Mouse (Mus musculus) lung, embryonic 14.5 days (tissue): ENCODE results near the gene Tradd. TPM values are rescaled to one million over a fixed set of nuclear protein-coding genes. Genes with fewer than 3 reads are reported as not detected.

Source experiments
- ATAC-seq: fragments of 200-750 bp; cut with Nextera tagmentation; 2 replicates; pipeline ENCODE4 v1.8.0; 2017; ENCODE audit warnings: mild to moderate bottlenecking, moderate TSS enrichment, moderate library complexity; ENCODE audit not compliant: insufficient read depth
- DNase-seq: peaks from one replicate; pipeline ENCODE4 v3.0.0-alpha.2; 2015
- H3K27ac ChIP-seq: fragments of 300-500 bp; sonication (generic); 2 replicates; pipeline ENCODE4 v1.5.1; 2014; ENCODE audit warnings: low read depth, mild to moderate bottlenecking, moderate library complexity
- H3K27me3 ChIP-seq: fragments of 300-500 bp; sonication (generic); 2 replicates; pipeline ENCODE4 v1.6.1; 2014; ENCODE audit warnings: low read length, control low read depth; ENCODE audit not compliant: insufficient read depth
- H3K36me3 ChIP-seq: fragments of 300-500 bp; sonication (generic); 2 replicates; pipeline ENCODE4 v1.6.1; 2014; ENCODE audit warnings: control low read depth; ENCODE audit not compliant: insufficient read depth
- H3K4me1 ChIP-seq: fragments of 300-500 bp; sonication (generic); 2 replicates; pipeline ENCODE4 v1.6.1; 2014; ENCODE audit warnings: antibody characterized with exemption, control low read depth; ENCODE audit not compliant: insufficient read depth
- H3K4me2 ChIP-seq: fragments of 300-500 bp; sonication (generic); 2 replicates; pipeline ENCODE4 v1.6.1; 2014; ENCODE audit warnings: mild to moderate bottlenecking
- H3K4me3 ChIP-seq: fragments of 300-500 bp; sonication (generic); 2 replicates; pipeline ENCODE4 v1.5.1; 2014; ENCODE audit warnings: low read depth, low read length
- H3K9ac ChIP-seq: fragments of 300-500 bp; sonication (generic); 2 replicates; pipeline ENCODE4 v1.6.1; 2014
- H3K9me3 ChIP-seq: fragments of 300-500 bp; sonication (generic); 2 replicates; pipeline ENCODE4 v1.6.1; 2016; ENCODE audit warnings: low read depth, low read length, control low read depth
- CTCF ChIP-seq: IDR thresholded peaks from 2 replicates; pipeline ENCODE4 v1.5.1; 2016; ENCODE audit warnings: antibody characterized with exemption, low read depth
- WGBS: fragments of 180-500 bp; shearing (Covaris S2); extraction: QIAGEN DNeasy Blood & Tissue Kit; methylation state at CpG from one replicate; pipeline ENCODE4 v1.1.7; 2014; 5-methylcytosine and 5-hydroxymethylcytosine counted together
- polyA plus RNA-seq: library from polyadenylated mRNA; unstranded; fragments of >200 nt; fragmentation: Nextera tagmentation; extraction: Ambion mirVana; gene quantifications from 2 replicates; pipeline ENCODE4 v1.2.1, GENCODE M21; 2014

The Tradd gene
- polyA plus RNA-seq, 1 experiment from 2014 or later = 24.3 TPM

DNA sequence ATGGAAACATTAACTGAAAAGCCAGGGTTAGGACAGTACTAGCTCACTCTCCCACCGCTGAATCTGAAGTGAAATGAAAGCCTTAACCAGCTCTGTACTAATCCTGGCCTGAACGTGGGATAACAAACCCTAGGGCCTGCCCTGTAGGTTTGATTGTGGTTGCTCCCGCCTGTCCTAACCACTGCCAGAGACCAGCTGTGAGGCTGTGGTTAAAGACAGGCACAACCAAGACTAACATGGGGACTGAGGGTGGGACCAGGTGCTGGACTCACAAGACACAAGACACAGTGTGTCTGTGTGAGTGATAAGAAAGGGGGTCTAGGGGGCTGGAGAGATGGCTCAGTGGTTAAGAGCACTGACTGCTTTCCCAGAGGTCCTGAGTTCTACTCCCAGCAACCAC is 16.2 kb upstream of the Tradd start:
- H3K36me3 ChIP-seq = peaks cover 13% of the 10 kb centered on the region; the same call in 1 of the 2 replicates
- no peak overlapping the region for H3K27ac ChIP-seq
- peaks cover 3% of the 10 kb centered on the region; the same call in 1 of the 2 replicates for H3K4me1 ChIP-seq
- peaks cover 49% of the 10 kb centered on the region for H3K27me3 ChIP-seq
- DNase-seq = no peak
- ATAC-seq = no peak
- no peak overlapping the region for H3K4me2 ChIP-seq
- no peak overlapping the region for H3K4me3 ChIP-seq
- TF ChIP-seq CTCF = no peak
- WGBS = 72% methylated on average over 3 of the region's 3 CpGs
- H3K9ac ChIP-seq = no peak overlapping the region
- H3K9me3 ChIP-seq = no peaks in the 10 kb centered on the region

GRCm38 (mm10) chr8:105278911-105279334 is 14.5 kb upstream of the Tradd start:
- Histone ChIP-seq H3K9ac (no peak overlapping the region), H3K4me3 (peak overlapping the region; percentile 23; the same call in 1 of the 2 replicates), H3K9me3 (no peaks in the 10 kb centered on the region), H3K27me3 (peaks cover 65% of the 10 kb centered on the region), H3K27ac (no peak overlapping the region), H3K36me3 (peaks cover 13% of the 10 kb centered on the region; the same call in 1 of the 2 replicates), H3K4me1 (peaks cover 3% of the 10 kb centered on the region; the same call in 1 of the 2 replicates), H3K4me2 (peak overlapping the region; percentile 47)
- peak; percentile 45; the same call in 1 of the 2 replicates for TF ChIP-seq CTCF
- peak; percentile 71 for DNase-seq
- peak; percentile 50 for ATAC-seq
- 6% methylated on average over 28 of the region's 28 CpGs for WGBS

DNA sequence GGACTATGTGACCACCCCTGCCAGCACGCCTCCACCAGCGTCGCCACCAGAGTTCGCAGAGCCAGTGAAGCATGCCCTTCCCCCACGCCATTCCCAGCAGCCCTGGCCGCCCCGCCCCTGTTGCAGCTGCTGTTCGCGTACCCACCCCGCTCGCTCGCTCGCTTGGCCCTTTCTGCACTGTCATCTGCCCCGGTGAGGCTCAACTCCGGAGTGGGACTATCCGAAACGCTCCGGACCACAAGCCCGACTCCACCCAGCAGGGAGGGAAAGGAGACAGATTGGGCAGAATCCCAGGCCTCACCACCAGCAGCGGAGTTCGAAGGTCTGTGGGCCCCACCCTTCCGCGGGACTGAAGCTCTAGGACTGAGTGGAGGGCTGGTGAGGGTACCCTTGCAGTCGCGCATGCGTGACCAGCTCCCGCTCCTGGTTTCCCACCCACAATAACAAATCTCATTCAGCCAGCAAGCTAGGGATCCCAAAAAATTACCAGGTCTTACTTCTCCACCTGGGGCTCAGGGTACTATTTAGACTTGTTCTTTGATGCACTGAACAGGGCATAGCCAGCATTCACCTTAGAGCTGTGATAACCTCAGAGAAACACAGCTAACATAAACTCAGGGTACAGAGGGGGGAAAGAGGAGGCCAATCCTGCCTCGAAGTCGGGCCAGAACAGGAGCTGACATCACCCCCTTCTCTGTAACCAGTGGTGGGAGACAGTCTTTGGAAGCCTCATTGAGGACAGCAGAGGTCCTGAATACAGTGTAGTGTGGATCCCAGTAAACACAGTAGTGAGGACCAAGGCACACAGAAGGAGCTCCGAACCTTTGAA is 12.1 kb upstream of the Tradd start:
- WGBS = 3% methylated on average over 30 of the region's 30 CpGs
- TF ChIP-seq CTCF = no peak
- H3K9ac ChIP-seq = peak overlapping the region; percentile 28; the same call in 1 of the 2 replicates
- H3K27ac ChIP-seq = no peak overlapping the region
- no peaks in the 10 kb centered on the region for H3K9me3 ChIP-seq
- DNase-seq (peak; percentile 66), ATAC-seq (peak; percentile 54)
- H3K27me3 ChIP-seq = peaks cover 80% of the 10 kb centered on the region
- H3K36me3 ChIP-seq = peaks cover 5% of the 10 kb centered on the region; the same call in 1 of the 2 replicates
- peaks cover 3% of the 10 kb centered on the region; the same call in 1 of the 2 replicates for H3K4me1 ChIP-seq
- peak overlapping the region; percentile 39 for H3K4me3 ChIP-seq
- H3K4me2 ChIP-seq = peak overlapping the region; percentile 77

DNA sequence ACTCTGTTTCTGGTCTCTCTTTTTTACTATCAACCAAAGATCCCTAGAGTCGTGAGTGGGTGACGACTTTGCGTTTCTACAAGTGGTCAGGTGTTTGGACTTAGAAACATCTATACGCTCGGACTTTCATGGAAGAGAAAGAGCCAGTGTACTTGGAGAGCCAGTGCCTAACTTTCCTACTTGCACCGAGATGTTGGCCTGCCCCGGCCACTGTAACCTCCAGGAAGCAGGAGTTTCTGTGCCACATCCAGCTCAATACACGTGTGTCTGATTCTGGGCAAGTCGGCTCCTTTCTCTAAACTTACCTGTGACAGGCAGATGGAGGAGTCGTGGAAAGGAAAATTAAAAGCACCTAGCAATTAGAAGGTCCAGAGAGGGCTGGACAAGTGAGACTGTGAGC is 11.4 kb upstream of the Tradd start, which contains the start of gene Nol3:
TSS of gene Nol3 (plus strand) at position 301 of the 400 bp plus-strand sequence.
- 0 out of 2 replicates have a peak, but pooled peaks cover 2% of the 10 kb centered on the region for H3K36me3 ChIP-seq
- H3K4me3 ChIP-seq = peak within 1 kb of the TSS; percentile 39
- peaks cover 86% of the 10 kb centered on the region for H3K27me3 ChIP-seq
- no peak within 1 kb of the TSS for H3K27ac ChIP-seq
- no peaks in the 10 kb centered on the region for H3K9me3 ChIP-seq
- TF ChIP-seq CTCF = no peak
- peak within 1 kb of the TSS; percentile 28; the same call in 1 of the 2 replicates for H3K9ac ChIP-seq
- WGBS = 6% methylated on average over 10 of the region's 10 CpGs
- peaks cover 4% of the 10 kb centered on the region for H3K4me1 ChIP-seq
- no peak for DNase-seq
- no peak for ATAC-seq
- H3K4me2 ChIP-seq = peak within 1 kb of the TSS; percentile 77

- Histone ChIP-seq H3K36me3 (0 out of 2 replicates have a peak, but pooled peaks cover 2% of the 10 kb centered on the region), H3K4me3 (no peak overlapping the region), H3K9ac (no peak overlapping the region), H3K27me3 (peaks cover 90% of the 10 kb centered on the region), H3K4me2 (peak overlapping the region; percentile 77; the same call in 1 of the 2 replicates), H3K4me1 (peaks cover 8% of the 10 kb centered on the region), H3K27ac (no peak overlapping the region), H3K9me3 (no peaks in the 10 kb centered on the region)
- DNase-seq (no peak), ATAC-seq (no peak)
- TF ChIP-seq CTCF = no peak
- 12% methylated on average over 11 of the region's 11 CpGs for WGBS
Measured at GRCm38 (mm10) chr8:105275387-105275786, 11.0 kb upstream of the Tradd start.

DNA sequence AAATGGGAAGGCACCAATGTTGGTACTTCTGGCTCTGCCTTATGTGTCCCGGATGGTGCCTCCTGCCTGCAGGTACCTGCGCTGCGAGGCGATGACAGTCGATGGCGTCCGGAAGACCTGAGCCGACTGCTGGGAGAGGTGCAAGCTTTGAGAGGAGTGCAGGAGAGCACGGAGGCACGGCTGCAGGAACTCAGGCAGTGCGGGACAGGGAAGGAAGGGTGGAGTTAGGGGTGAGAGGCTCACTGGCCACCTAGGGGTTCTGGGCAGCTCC is 6.4 kb upstream of the Tradd start:
- Histone ChIP-seq H3K4me2 (no peak overlapping the region), H3K9me3 (no peaks in the 10 kb centered on the region), H3K27ac (no peak overlapping the region), H3K9ac (no peak overlapping the region), H3K4me3 (no peak overlapping the region), H3K4me1 (peaks cover 22% of the 10 kb centered on the region), H3K27me3 (peaks cover 89% of the 10 kb centered on the region), H3K36me3 (no peaks in the 10 kb centered on the region)
- TF ChIP-seq CTCF = no peak
- DNase-seq = no peak
- 4% methylated on average over 11 of the region's 11 CpGs for WGBS
- ATAC-seq = no peak
